Mouse (Mus musculus) erythroid progenitor cell, adult 5-6 weeks (primary cell): ENCODE data around the gene Atf4. TPM values are rescaled to one million over a fixed set of nuclear protein-coding genes. Genes with fewer than 3 reads are reported as not detected.
A peak's percentile ranks its signal among the peaks of the same experiment; 100 is the strongest.

ENCODE experiments used
- ATAC-seq: replicated peaks from 2 replicates; pipeline ENCODE4 v1.8.0; 2016; ENCODE audit warnings: moderate number of reproducible peaks, mild to moderate bottlenecking, moderate TSS enrichment, inconsistent platforms; ENCODE audit not compliant: poor library complexity, low FRiP score, severe bottlenecking
- total RNA-seq, 2 experiments: library from RNA; stranded (forward) in 1 of 2; stranded (reverse) in 1 of 2; fragments of 150-400 nt in 1 of 2; fragments of 186-747, 209-891 nt in 1 of 2; gene quantifications; 2 replicates each; pipeline versions ENCODE4 v1.2.3 to v1.2.4; 2015 to 2017; ENCODE audit warnings: low replicate concordance in 2 of 2

Gene Atf4
- total RNA-seq, 2 experiments from 2014 or later, result 355 to 402 TPM

DNA sequence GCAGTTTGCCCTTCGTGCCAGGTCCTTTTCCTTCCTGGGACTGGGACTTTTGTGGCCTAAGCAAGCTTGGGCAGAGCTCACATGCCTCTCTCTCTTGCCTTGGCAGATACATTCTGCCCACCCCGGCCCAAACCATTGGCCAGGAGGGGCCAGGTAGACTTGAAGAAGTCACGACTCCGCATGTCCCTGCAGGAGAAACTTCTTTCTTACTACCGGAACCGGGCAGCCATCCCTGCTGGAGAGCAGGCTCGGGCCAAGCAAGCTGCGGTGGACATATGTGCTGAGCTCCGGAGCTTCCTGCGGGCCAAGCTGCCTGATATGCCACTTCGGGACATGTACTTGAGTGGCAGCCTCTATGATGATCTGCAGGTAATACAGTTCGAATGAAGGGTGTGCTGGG is 6.8 kb upstream of the Atf4 start:
- ATAC-seq, result no peak

DNA sequence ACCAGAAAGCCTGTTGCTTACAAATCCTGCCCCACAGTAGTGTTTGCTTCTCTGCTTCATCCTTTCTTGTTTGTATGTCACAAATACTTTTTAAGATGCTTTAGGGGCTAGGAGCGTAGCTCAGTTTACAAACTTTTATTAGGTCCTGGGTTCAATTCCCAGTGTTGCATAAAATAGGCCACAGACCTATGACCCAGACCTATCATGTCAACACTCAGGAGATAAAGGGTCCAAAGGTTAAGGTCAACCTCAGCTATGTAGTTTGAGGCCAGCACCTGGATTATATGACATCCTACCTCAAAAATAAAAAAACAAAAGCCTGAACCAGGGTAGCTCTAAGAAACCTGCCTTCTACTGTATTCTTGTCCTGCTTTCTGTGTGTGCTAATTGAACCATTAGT is 6.4 kb upstream of the Atf4 start:
- ATAC-seq, result no peak

DNA sequence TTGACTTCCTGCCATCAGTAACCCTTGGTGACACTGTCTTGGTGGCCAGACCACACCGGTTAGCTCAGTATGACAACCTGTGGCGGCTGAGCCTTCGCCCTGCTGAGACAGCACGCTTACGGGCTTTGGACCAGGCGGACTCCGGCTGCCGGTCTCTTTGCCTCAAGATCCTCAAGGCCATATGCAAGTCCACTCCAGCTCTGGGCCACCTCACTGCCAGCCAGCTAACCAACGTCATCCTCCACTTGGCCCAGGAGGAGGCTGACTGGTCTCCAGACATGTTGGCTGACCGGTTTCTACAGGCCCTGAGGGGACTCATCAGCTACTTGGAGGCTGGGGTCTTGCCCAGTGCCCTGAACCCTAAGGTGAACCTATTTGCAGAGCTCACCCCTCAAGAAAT is 5.3 kb upstream of the Atf4 start:
- ATAC-seq, result no peak

DNA sequence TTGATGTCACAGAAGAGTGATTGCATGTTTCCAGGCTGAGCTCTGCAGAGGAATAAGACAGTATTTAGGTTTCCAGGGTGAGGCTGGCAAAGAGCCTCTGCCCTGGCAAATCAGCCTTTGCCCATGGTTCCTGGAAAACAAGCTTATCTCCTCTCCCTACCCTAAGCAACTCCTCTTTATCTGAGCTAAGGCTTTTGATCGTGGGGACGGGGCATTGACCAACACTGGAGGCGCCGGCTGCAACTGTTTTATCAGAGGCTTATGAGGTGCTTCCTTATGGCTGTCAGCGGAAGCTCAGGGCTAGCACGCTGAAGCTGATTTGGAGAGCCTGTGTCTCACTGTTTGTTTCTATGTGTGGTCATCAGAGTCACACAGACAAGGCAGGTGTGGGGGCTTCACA is 4.4 kb upstream of the Atf4 start:
- ATAC-seq, result peak; percentile 41

DNA sequence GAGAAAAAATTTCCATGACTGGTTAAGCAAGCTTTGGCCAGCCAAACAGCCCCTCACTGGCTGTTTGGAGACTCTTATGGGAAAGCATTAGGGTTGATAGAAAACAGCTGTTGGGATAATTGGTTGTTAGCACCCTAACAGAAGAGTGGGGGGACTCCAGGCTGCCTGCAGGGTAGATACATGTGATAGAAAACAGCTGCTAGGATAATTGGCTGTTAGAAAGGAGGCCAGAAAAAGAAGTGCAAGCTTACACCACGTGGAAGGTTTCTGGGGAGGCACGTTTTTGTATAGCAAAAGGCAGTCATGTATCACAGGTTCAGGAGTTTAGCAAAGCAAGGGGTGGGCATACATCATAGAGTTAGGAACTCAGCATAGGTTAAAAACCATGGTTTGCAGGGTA is 1.5 kb upstream of the Atf4 start:
- ATAC-seq, result no peak

DNA sequence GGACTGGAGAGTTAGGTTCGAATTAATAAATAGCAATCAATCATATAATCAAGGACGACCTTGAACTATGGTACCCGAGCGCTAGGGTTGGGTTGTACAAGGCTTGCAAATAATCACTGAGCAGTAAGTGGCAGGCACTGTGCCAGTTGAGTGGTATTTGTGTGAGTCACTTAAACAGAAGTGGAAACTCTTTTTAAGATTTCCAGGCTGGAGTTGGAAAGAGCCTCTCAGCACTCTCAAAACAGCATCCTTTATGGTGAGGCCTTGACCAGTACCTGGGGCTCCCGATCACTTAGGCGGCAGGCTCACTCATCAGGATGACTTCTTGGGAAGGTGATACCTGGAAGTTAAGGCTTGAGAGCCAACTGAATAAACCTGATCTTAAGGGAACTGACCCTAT is 777 bp upstream of the Atf4 start:
- no peak for ATAC-seq

DNA sequence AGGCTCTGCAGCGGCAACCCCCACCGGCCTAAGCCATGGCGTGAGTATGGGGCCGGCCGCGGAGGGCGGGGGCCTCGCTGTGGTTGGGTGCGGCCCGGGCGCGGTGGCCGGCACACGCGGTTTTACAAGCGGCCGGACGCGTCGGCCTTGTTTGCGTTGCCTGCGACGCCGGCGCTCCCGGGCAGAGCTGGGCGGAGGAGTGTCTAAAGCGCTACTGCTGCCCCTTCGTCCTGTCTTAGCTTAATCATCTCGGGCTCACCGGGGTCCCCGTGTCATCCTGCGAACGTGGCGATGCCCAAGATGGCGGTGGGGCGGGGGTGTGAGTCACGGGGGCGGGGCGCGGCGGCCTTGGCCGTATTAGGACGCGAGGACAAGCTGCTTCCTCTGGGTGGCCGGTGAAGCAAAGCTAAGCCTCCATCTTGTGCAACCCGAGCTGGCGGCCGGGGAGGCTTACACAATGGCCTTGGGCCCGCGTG is 700 bp downstream of the Atf4 start:
- peak; percentile 20 for ATAC-seq

DNA sequence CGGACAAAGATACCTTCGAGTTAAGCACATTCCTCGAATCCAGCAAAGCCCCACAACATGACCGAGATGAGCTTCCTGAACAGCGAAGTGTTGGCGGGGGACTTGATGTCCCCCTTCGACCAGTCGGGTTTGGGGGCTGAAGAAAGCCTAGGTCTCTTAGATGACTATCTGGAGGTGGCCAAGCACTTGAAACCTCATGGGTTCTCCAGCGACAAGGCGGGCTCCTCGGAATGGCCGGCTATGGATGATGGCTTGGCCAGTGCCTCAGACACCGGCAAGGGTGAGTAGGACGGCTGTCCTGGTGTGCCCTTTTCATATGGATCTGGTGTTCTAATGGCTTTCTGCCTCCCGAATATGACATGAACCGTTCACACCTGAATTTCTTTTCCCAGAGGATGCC is 1.3 kb downstream of the Atf4 start:
- ATAC-seq, result no peak

DNA sequence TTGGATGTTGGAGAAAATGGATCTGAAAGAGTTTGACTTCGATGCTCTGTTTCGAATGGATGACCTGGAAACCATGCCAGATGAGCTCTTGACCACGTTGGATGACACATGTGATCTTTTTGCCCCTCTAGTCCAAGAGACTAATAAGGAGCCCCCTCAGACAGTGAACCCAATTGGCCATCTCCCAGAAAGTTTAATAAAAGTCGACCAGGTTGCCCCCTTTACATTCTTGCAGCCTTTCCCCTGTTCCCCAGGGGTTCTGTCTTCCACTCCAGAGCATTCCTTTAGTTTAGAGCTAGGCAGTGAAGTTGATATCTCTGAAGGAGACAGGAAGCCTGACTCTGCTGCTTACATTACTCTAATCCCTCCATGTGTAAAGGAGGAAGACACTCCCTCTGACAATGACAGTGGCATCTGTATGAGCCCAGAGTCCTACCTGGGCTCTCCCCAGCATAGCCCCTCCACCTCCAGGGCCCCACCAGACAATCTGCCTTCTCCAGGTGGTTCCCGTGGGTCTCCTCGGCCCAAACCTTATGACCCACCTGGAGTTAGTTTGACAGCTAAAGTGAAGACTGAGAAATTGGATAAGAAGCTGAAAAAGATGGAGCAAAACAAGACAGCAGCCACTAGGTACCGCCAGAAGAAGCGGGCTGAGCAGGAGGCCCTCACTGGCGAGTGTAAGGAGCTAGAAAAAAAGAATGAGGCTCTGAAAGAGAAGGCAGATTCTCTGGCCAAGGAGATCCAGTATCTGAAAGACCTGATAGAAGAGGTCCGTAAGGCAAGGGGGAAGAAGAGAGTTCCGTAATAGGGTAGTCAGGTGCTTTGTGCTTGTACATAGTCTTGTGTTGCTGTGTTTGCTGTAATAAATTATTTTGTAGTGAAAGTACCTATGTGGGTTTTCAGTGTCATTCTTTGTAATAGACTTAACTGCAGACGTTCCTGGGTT is 1.9 kb downstream of the Atf4 start:
- ATAC-seq, result no peak

DNA sequence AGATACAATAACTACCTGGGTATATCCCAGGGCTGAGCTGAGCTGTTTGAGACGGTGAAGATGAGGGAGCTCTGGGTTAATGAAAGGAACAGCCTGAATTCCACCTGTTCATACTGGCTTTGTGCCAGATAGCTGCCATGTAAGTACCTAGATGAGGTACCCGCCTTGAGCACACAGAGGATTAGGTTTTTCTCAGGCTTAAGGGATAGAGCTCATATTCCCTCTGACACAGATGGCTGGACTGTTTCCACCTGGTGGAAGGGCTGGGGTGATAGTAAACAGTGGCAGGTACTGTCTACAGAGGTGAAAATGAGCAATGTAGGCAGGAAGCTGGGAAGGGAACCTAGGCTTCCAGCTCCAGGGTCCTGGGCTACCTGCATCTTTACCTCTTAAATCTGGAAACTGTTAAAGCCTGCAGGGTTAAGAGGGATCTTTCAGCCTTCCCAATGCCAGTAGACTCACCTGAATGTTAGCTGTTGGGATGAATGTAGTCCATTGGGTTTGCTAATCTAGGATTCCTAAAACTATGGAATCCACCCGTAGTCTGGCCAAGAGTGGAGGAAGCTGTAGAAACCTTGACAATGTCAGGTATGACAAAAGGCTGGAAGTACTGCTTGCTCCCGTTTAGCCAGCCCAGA is 2.7 kb downstream of the Atf4 start:
- no peak for ATAC-seq

DNA sequence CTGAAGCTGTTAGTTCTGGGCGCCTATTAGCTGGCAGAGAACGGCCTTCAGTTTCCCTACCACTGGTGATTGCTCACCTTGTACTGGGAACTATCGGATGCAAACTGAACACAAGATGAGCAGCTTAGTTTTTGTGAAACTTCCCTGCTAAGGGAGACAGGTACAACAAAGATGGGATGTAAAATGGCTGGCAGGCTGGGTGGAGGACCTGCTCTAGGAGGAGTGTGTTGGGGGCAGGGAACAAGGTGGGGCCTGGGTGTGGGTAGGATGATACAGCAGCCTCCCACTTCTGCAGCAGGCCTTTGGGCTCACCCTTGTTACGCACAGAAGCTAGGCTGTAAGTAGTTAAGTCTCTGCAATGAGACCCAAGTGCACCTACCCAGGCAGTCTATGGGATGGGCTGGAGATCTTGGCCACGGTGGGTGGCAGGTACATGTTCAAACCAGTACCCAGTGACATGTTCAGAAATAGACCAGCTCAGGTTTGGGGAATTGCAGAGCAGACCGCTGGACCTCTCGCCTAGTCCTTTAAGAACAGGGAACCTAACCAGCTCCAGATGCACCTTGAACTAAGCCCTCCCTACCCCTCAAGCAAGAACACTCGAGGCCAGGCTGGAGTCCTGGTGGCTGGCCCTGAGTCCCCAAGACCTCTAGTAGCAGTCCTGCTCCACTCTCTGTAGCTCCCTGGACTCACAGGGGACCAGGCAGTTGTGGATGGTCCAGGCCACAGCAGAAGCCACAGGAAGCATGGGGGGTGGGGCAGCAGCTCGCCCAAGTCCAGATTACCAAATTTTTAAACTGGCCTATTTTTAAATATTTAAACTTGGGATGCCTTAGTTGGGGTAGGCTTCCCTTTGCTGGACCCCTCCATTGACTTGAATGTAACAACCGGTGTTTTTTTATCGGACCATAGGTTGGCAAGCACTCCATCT is 3.5 kb downstream of the Atf4 start:
- ATAC-seq, result peak; percentile 63

DNA sequence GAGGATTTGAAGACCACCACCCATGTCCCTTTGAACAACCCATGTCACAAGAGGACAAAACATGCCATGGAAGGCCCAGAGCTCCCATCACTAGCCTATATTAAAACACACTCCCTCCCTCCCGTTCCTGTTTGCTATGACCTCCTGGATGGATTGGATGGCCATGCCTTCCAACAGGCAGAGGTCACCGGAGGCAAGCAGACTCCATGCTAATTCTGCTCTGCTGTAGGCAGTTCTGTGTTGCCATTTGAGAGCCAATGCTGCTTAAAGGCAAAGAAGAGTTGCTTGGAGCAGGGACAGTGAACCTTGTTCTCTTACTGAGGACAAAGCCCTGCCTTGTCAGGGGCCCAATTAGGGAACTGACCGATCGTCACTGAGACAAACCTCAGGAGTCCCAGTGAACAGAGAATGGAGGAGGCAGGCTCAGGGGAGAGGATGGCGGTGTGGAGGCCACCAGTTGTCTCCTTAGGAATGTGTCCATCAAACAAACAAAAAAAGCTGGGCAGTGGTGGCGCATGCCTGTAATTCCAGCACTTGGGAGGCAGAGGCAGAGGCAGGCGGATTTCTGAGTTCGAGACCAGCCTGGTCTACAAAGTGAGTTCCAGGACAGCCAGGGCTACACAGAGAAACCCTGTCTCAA is 4.5 kb downstream of the Atf4 start:
- ATAC-seq, result no peak

DNA sequence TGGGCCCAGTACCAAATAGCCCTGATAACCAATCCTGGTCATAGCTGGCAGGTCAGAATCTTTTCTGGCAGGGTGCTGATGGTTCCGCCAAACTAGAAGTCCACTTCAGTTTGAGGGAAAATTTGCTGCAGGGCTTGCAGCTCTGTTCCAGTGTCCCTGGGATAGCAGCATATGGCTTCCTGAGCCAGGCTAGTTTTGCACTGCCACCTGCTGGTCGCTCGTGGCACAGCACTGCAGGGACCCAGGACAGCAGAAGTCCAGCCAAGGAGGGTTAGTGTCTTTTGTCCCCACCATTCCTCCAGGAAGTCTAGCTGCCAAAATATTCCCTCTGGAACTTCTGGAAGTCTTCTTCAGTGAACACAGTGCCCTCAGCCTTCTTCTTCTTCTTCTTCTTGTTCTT is 5.7 kb downstream of the Atf4 start:
- ATAC-seq, result peak; percentile 40

DNA sequence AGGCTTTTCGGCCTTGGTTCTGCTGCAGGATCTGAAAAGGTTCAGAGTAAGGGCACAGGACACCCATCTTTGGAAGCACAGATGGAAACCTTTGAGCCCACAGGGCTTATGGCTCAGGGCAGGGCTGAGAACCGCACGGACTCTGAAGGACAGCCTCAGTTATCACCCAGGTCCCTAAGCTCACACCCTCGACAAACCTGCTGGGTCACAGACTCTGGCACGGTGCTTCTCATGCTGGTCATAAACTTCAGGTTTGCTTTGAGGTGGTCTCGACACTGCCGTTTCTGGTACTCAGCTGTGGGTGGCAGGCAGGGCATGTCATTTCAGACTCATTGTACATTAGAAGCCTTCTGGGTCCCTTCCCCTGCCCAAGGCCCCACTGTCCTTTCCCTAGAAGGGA is 6.1 kb downstream of the Atf4 start:
- no peak for ATAC-seq

DNA sequence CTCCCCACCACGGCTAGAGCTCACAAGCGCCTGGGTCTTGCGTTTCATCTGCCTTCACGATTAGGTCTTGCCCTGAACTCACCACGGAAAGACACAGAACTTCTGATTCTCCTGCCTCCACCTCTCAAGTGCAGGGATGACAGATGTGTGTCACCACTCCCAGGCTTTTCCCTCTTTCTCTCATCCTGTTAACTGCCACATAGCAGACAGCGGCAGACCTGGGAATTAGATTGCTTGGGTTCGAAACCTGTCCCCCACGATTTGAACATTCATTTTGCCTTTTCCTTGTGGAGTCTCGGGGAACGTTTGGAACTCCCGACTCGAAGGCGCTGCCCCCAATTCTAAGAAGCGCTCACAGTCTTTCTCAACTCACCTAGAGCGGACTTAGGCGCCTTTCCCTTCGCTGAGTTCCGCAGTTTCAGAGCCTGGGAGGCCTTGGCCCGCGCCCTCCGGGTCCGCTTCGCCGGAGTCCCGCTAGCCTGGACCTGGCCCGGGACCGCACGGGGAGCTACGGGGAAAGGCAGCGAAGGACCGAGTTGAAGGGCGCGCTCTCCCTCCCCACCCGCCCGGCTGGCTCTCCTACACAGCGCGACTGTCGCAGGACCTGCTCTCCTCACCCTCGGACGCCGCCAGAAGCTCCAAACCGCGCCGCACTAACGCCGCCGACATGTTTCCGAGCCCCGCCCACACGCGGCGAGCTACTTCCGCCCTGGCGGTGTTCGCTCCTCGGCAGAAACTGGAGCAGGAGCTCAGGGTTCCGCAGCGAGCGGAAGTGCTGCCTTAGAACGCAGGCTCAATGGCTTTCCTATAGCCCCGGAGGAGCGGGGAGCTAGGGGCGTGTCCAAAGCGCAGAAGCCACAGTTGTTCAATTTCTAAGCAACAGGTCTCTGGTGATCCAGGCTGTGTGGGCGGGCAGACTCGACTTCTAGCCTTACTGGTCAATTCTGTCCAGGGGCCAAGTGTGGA is 8.9 kb downstream of the Atf4 start, which contains the start of gene Rps19bp1:
Gene Rps19bp1, minus strand, starts transcription at position 706 of the 966 bp plus-strand sequence.
- ATAC-seq, result peak; percentile 96

DNA sequence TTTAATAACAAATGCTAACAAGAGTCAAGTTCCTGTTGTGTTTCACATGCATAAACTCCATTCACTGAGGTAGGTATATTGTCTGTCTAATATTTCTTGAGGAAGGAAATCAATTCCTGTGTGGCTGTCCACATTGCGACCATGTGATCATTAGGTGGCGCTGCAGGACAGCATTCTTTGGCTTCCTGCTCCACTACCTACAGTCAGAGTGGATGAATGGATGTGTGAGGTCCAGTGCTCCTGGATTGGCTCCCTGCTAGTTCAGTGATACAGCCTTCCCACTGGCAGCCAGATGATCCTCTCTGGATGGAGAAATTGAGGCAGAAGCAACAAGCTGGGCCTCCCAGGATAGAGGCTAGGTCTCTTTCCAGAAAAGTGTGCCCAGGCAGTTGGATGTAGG is 11.3 kb downstream of the Atf4 start:
- no peak for ATAC-seq

DNA sequence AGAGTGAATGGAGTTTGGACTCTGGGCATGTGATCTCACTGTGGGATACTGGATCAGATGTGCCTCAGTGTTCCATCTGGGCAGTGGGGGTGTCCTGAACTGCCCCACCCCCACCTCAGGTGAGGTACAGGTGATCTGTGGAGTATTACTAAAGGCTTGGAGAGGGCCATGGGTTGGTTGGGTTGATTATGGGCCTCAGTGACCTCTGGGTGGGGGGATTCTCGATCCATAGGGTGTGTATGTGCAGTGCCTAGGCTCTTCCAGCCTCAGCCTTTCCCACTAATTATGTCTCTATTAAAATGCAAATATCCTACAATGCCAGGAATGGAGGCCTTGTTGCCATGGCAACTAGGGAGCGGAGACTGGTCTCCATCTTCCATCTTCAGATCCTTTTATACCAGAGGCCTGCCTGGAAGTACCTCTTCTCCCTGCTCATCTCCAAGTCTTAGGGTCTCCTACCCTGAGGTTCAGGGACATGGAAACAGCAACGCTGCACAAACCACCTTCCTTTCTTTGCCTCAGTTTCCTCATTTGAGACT is 16.9 kb downstream of the Atf4 start:
- no peak for ATAC-seq

DNA sequence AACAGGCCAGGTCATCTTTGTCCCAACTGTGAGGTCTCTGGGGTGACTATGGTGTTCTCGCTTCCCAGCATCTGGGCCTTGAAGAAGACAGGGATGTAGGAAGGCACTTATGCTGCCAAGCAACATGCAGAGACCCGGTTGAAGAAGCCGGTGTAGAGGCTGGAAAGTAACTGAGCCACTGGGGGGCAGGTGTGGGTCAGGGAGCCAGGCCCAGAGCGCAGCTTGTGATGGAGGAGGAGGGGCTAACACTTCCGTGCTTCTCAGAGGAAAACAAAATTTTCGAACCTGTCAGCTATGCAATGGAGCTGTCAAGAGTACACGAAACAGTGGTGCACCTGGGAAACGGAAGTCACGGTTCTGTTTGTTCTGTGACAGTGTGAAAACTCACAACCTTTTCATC is 22.1 kb downstream of the Atf4 start:
- ATAC-seq, result no peak
